Mouse (Mus musculus) midbrain, postnatal 0 days (tissue): ENCODE results near the gene Zswim2. TPM values are rescaled to one million over a fixed set of nuclear protein-coding genes. Genes with fewer than 3 reads are reported as not detected.
"Not testable (repeated sequence)": the region's sequence is repeated elsewhere in the genome, so short reads cannot be mapped to it uniquely, and the experiment has no call there.

ENCODE experiments used
- ATAC-seq: fragments of 200-750 bp; cut with Nextera tagmentation; 2 replicates; pipeline ENCODE4 v1.8.0; 2017; ENCODE audit warnings: moderate number of reproducible peaks, mild to moderate bottlenecking, moderate TSS enrichment, moderate library complexity; ENCODE audit not compliant: low FRiP score
- DNase-seq: peaks from one replicate; pipeline ENCODE4 v3.0.0-alpha.2; 2015; ENCODE audit warnings: low spot score
- H3K27ac ChIP-seq: fragments of 300-500 bp; sonication (generic); 2 replicates; pipeline ENCODE4 v1.5.1; 2014; ENCODE audit warnings: low read depth, mild to moderate bottlenecking, low read length, mixed read lengths
- H3K27me3 ChIP-seq: fragments of 300-500 bp; sonication (generic); 2 replicates; pipeline ENCODE4 v1.6.1; 2014; ENCODE audit warnings: low read length, control low read depth, mixed read lengths; ENCODE audit not compliant: insufficient read depth
- H3K36me3 ChIP-seq: fragments of 300-500 bp; sonication (generic); 2 replicates; pipeline ENCODE4 v1.6.1; 2014; ENCODE audit warnings: low read length, control low read depth, mixed read lengths; ENCODE audit not compliant: insufficient read depth
- H3K4me1 ChIP-seq: fragments of 300-500 bp; sonication (generic); 2 replicates; pipeline ENCODE4 v1.6.1; 2014; ENCODE audit warnings: mild to moderate bottlenecking, control low read depth, antibody characterized with exemption, low read length, mixed read lengths; ENCODE audit not compliant: insufficient read depth
- H3K4me2 ChIP-seq: fragments of 300-500 bp; sonication (generic); 2 replicates; pipeline ENCODE4 v1.6.1; 2014; ENCODE audit warnings: low read depth, mild to moderate bottlenecking, low read length, mixed read lengths; ENCODE audit not compliant: poor library complexity, severe bottlenecking
- H3K4me3 ChIP-seq: fragments of 300-500 bp; sonication (generic); 2 replicates; pipeline ENCODE4 v1.5.1; 2014; ENCODE audit warnings: low read depth, mild to moderate bottlenecking, low read length, moderate library complexity
- H3K9ac ChIP-seq: fragments of 300-500 bp; sonication (generic); replicated peaks from 2 replicates; pipeline ENCODE4 v1.6.1; 2014; ENCODE audit warnings: mild to moderate bottlenecking, low read length, moderate library complexity, mixed read lengths; ENCODE audit not compliant: poor library complexity, severe bottlenecking
- H3K9me3 ChIP-seq: fragments of 300-500 bp; sonication (generic); 2 replicates; pipeline ENCODE4 v1.6.1; 2016; ENCODE audit warnings: low read length, control low read depth
- CTCF ChIP-seq: IDR thresholded peaks from 2 replicates; pipeline ENCODE4 v1.5.1; 2016; ENCODE audit warnings: antibody characterized with exemption, mild to moderate bottlenecking
- WGBS: fragments of 180-500 bp; shearing (Covaris S2); extraction: QIAGEN DNeasy Blood & Tissue Kit; methylation state at CpG from one replicate; pipeline ENCODE4 v1.1.7; 2014; 5-methylcytosine and 5-hydroxymethylcytosine counted together
- polyA plus RNA-seq: library from polyadenylated mRNA; unstranded; fragments of >200 nt; fragmentation: Nextera tagmentation; extraction: Ambion mirVana; gene quantifications from 2 replicates; pipeline ENCODE4 v1.2.1, GENCODE M21; 2015
- total RNA-seq: library from RNA; depleted of rRNA; stranded (reverse); fragments of >200 nt; gene quantifications from 2 replicates; pipeline ENCODE4 v1.2.3, GENCODE M21; 2014; rRNA removed

The Zswim2 gene
- total RNA-seq (not detected in 2 replicates), polyA plus RNA-seq (0.12 TPM in 1 of 2 replicates, not detected in the other)

DNA sequence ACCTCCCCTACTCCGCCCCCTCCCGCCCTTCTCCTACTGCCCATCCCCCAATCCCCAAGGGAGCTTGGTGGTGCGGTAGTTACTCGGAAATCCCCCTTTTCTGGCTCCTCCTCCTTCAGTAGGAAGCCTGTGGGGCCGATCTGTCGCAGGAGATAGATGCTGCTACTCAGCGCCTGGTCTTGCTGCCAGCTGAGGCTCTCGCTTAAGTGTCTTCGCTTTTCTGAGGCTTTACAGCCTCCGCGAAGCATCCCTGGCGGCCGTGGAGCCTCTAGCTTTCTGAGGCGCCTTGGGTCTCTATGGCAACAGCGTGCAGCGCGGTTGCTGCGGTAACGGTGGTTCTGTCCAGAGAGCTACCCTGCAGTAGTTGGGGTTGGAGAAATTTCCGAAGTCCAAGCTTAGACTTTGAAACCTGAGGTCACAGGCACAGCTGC is at the start of gene Zswim2:
TSS of gene Zswim2 (minus strand) at position 298 of the 431 bp plus-strand sequence.
- WGBS: under 1% methylated on average over 20 of the region's 20 CpGs
- DNase-seq (peak; percentile 93), ATAC-seq (peak; percentile 97)
- peak within 1 kb of the TSS; percentile 32 for H3K27ac ChIP-seq
- peak; percentile 15; the same call in 1 of the 2 replicates for TF ChIP-seq CTCF
- peak within 1 kb of the TSS; percentile 40 for H3K4me3 ChIP-seq
- no peaks in the 10 kb centered on the region for H3K9me3 ChIP-seq
- peak within 1 kb of the TSS; percentile 53 for H3K4me2 ChIP-seq
- no peaks in the 10 kb centered on the region for H3K4me1 ChIP-seq
- H3K36me3 ChIP-seq: no peaks in the 10 kb centered on the region
- H3K27me3 ChIP-seq: no peaks in the 10 kb centered on the region
- H3K9ac ChIP-seq: peak within 1 kb of the TSS; percentile 36; the same call in 1 of the 2 replicates

GRCm38 (mm10) chr2:83990253-83990652 is 49.2 kb upstream of the Zswim2 start, which contains the start of gene Gm13691:
TSS of gene Gm13691 (plus strand) at chr2:83990553.
- WGBS: no CpG with 5 or more reads among the region's 6 CpGs
- not testable (repeated sequence) for DNase-seq, H3K4me1 ChIP-seq

GRCm38 (mm10) chr2:83984443-83984842 is 43.4 kb upstream of the Zswim2 start, which contains the start of gene Gm13697:
TSS of gene Gm13697 (plus strand) at chr2:83984743.
- not testable (repeated sequence) for H3K27me3 ChIP-seq, DNase-seq, ATAC-seq, H3K4me3 ChIP-seq, H3K27ac ChIP-seq, H3K36me3 ChIP-seq, H3K9ac ChIP-seq, H3K4me2 ChIP-seq, H3K4me1 ChIP-seq, H3K9me3 ChIP-seq
- no CpG with 5 or more reads among the region's 6 CpGs for WGBS

More at GRCm38 (mm10) chr2:83990253-83990652, 49.2 kb upstream of the Zswim2 start, which contains the start of gene Gm13691:
- not testable (repeated sequence) for H3K4me3 ChIP-seq, H3K36me3 ChIP-seq, H3K9ac ChIP-seq, H3K4me2 ChIP-seq, H3K9me3 ChIP-seq, ATAC-seq, H3K27ac ChIP-seq, H3K27me3 ChIP-seq

DNA sequence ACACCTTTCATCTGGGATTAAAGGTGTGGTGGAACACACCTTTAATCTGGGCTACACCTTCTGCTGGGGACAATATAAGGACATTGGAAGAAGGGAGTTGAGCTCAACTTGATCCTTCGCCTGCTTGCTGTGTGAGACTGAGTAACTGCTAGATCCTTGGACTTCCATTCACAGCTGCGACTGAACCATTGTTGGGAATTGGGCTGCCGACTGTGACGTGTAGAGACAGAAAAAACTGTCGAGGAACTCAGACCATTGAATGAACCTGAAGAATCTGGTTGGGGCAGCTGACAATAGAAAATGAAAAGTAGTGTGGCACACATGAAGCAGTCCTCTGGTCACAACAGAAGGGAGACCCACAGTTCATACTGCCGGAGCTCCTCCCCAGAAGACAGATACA is 37.6 kb upstream of the Zswim2 start, which contains the start of gene Gm13694:
TSS of gene Gm13694 (plus strand) at position 301 of the 400 bp plus-strand sequence.
- whole genome bisulfite sequencing: no CpG with 5 or more reads among the region's 6 CpGs
- H3K36me3 ChIP-seq, H3K4me3 ChIP-seq, H3K27ac ChIP-seq, DNase-seq, H3K4me1 ChIP-seq, H3K4me2 ChIP-seq, H3K9me3 ChIP-seq, H3K27me3 ChIP-seq, H3K9ac ChIP-seq, ATAC-seq: not testable (repeated sequence)

DNA sequence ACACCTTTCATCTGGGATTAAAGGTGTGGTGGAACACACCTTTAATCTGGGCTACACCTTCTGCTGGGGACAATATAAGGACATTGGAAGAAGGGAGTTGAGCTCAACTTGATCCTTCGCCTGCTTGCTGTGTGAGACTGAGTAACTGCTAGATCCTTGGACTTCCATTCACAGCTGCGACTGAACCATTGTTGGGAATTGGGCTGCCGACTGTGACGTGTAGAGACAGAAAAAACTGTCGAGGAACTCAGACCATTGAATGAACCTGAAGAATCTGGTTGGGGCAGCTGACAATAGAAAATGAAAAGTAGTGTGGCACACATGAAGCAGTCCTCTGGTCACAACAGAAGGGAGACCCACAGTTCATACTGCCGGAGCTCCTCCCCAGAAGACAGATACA is 31.8 kb upstream of the Zswim2 start, which contains the start of gene Gm13696:
TSS of gene Gm13696 (plus strand) at position 301 of the 400 bp plus-strand sequence.
- not testable (repeated sequence) for H3K4me1 ChIP-seq, H3K4me2 ChIP-seq, ATAC-seq, DNase-seq, H3K27ac ChIP-seq, H3K36me3 ChIP-seq, H3K9ac ChIP-seq, H3K9me3 ChIP-seq, H3K4me3 ChIP-seq, H3K27me3 ChIP-seq
- no CpG with 5 or more reads among the region's 6 CpGs for WGBS

DNA sequence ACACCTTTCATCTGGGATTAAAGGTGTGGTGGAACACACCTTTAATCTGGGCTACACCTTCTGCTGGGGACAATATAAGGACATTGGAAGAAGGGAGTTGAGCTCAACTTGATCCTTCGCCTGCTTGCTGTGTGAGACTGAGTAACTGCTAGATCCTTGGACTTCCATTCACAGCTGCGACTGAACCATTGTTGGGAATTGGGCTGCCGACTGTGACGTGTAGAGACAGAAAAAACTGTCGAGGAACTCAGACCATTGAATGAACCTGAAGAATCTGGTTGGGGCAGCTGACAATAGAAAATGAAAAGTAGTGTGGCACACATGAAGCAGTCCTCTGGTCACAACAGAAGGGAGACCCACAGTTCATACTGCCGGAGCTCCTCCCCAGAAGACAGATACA is 26.0 kb upstream of the Zswim2 start, which contains the start of gene Gm13695:
TSS of gene Gm13695 (plus strand) at position 301 of the 400 bp plus-strand sequence.
- not testable (repeated sequence) for ATAC-seq, DNase-seq, H3K4me3 ChIP-seq, H3K4me2 ChIP-seq, H3K36me3 ChIP-seq, H3K9me3 ChIP-seq, H3K4me1 ChIP-seq, H3K27me3 ChIP-seq, H3K9ac ChIP-seq, H3K27ac ChIP-seq
- no CpG with 5 or more reads among the region's 6 CpGs for WGBS

DNA sequence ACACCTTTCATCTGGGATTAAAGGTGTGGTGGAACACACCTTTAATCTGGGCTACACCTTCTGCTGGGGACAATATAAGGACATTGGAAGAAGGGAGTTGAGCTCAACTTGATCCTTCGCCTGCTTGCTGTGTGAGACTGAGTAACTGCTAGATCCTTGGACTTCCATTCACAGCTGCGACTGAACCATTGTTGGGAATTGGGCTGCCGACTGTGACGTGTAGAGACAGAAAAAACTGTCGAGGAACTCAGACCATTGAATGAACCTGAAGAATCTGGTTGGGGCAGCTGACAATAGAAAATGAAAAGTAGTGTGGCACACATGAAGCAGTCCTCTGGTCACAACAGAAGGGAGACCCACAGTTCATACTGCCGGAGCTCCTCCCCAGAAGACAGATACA is 20.2 kb upstream of the Zswim2 start, which contains the start of gene Gm13693:
TSS of gene Gm13693 (plus strand) at position 301 of the 400 bp plus-strand sequence.
- H3K27me3 ChIP-seq, H3K4me1 ChIP-seq, H3K9me3 ChIP-seq, H3K9ac ChIP-seq, DNase-seq, H3K36me3 ChIP-seq, H3K4me2 ChIP-seq, H3K27ac ChIP-seq, H3K4me3 ChIP-seq, ATAC-seq: not testable (repeated sequence)
- no CpG with 5 or more reads among the region's 6 CpGs for WGBS

DNA sequence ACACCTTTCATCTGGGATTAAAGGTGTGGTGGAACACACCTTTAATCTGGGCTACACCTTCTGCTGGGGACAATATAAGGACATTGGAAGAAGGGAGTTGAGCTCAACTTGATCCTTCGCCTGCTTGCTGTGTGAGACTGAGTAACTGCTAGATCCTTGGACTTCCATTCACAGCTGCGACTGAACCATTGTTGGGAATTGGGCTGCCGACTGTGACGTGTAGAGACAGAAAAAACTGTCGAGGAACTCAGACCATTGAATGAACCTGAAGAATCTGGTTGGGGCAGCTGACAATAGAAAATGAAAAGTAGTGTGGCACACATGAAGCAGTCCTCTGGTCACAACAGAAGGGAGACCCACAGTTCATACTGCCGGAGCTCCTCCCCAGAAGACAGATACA is 14.4 kb upstream of the Zswim2 start, which contains the start of gene Gm13698:
TSS of gene Gm13698 (plus strand) at position 301 of the 400 bp plus-strand sequence.
- no CpG with 5 or more reads among the region's 6 CpGs for WGBS
- H3K9me3 ChIP-seq, H3K4me1 ChIP-seq, H3K9ac ChIP-seq, DNase-seq, H3K4me3 ChIP-seq, H3K27ac ChIP-seq, H3K4me2 ChIP-seq, ATAC-seq, H3K27me3 ChIP-seq, H3K36me3 ChIP-seq: not testable (repeated sequence)
